Mouse (Mus musculus): ENCODE measurements around the gene Plekhb2.

The Plekhb2 gene

GRCm38 (mm10) chr1:34849745-34850342, at the start of gene Plekhb2:
TSS of gene Plekhb2 (plus strand) at chr1:34849976.
- DNase-seq, result peak; percentile 92 to 95

- DNase-seq, result peak; percentile 58 to 77
Observed at GRCm38 (mm10) chr1:34801616-34802289, 48.0 kb upstream of the Plekhb2 start.

- no peak for DNase-seq
Observed at GRCm38 (mm10) chr1:34802290-34802642, 47.5 kb upstream of the Plekhb2 start.

- no peak for DNase-seq
Observed at GRCm38 (mm10) chr1:34804863-34805262, 44.9 kb upstream of the Plekhb2 start.

- DNase-seq, result no peak
Observed at GRCm38 (mm10) chr1:34805931-34806520, 43.8 kb upstream of the Plekhb2 start.

- peak; percentile 39 to 76 for DNase-seq
Observed at GRCm38 (mm10) chr1:34808445-34808844, 41.3 kb upstream of the Plekhb2 start.

- DNase-seq, result no peak
Observed at GRCm38 (mm10) chr1:34810293-34810692, 39.5 kb upstream of the Plekhb2 start.

GRCm38 (mm10) chr1:34811035-34811434, 38.7 kb upstream of the Plekhb2 start:
- no peak for DNase-seq

GRCm38 (mm10) chr1:34811581-34811980, 38.2 kb upstream of the Plekhb2 start:
- DNase-seq, result no peak

- DNase-seq, result peak in 1 of 2 experiments; percentile 30
Observed at GRCm38 (mm10) chr1:34812407-34813247, 37.1 kb upstream of the Plekhb2 start.

- no peak for DNase-seq
Observed at GRCm38 (mm10) chr1:34815843-34816242, 33.9 kb upstream of the Plekhb2 start.

- DNase-seq, result no peak
Observed at GRCm38 (mm10) chr1:34819225-34819910, 30.4 kb upstream of the Plekhb2 start.

- no peak for DNase-seq
Observed at GRCm38 (mm10) chr1:34821411-34821810, 28.4 kb upstream of the Plekhb2 start.

- DNase-seq, result no peak
Observed at GRCm38 (mm10) chr1:34822003-34822402, 27.8 kb upstream of the Plekhb2 start.

- DNase-seq, result no peak
Observed at GRCm38 (mm10) chr1:34822746-34823145, 27.0 kb upstream of the Plekhb2 start.

- DNase-seq, result peak in 1 of 2 experiments; percentile 24
Observed at GRCm38 (mm10) chr1:34823353-34823752, 26.4 kb upstream of the Plekhb2 start.

GRCm38 (mm10) chr1:34824208-34824607, 25.6 kb upstream of the Plekhb2 start:
- no peak for DNase-seq

- no peak for DNase-seq
Observed at GRCm38 (mm10) chr1:34825909-34826308, 23.9 kb upstream of the Plekhb2 start.

GRCm38 (mm10) chr1:34827900-34828299, 21.9 kb upstream of the Plekhb2 start:
- peak; percentile 34 to 61 for DNase-seq

- DNase-seq, result no peak
Observed at GRCm38 (mm10) chr1:34828528-34829294, 21.1 kb upstream of the Plekhb2 start.

- DNase-seq, result no peak
Observed at GRCm38 (mm10) chr1:34830934-34831333, 18.8 kb upstream of the Plekhb2 start.

GRCm38 (mm10) chr1:34831381-34831780, 18.4 kb upstream of the Plekhb2 start:
- DNase-seq, result no peak

All from kidney, postnatal 36 days (tissue).